Mouse (Mus musculus) kidney, adult 9 months (tissue): ENCODE results near the gene Ube2cbp.

ENCODE experiments used
- DNase-seq: peaks from one replicate; pipeline ENCODE4 v3.0.0; 2022

The Ube2cbp gene

GRCm38 (mm10) chr9:86419366-86419765, 45.4 kb downstream of the Ube2cbp start:
- no peak for DNase-seq

DNA sequence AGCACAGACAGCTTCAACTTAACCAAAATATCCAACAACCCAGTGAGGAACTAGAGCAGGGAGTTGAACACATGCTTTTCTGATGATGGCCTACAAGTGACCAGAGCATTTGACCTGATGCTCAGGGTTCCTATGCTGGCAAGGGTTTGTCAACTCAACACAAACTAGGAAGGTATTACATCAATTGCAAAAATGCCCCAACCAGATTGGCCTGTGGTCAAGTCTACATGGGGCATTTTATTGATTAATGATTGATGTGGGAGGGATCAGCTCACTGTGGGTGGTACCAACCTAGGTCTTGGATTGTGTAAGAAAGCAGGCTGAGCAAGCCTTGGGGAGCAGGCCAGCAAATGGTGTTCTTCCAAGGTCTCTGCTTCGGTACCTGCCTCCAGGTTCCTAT, 46.8 kb downstream of the Ube2cbp start:
- DNase-seq: no peak

GRCm38 (mm10) chr9:86395785-86396184, 69.0 kb downstream of the Ube2cbp start:
- DNase-seq: peak; percentile 23

- DNase-seq: peak; percentile 20
Observed at GRCm38 (mm10) chr9:86395012-86395411, 69.7 kb downstream of the Ube2cbp start.

- no peak for DNase-seq
Observed at GRCm38 (mm10) chr9:86393586-86394272, 71.0 kb downstream of the Ube2cbp start.

GRCm38 (mm10) chr9:86391467-86391866, 73.3 kb downstream of the Ube2cbp start:
- DNase-seq: no peak

DNA sequence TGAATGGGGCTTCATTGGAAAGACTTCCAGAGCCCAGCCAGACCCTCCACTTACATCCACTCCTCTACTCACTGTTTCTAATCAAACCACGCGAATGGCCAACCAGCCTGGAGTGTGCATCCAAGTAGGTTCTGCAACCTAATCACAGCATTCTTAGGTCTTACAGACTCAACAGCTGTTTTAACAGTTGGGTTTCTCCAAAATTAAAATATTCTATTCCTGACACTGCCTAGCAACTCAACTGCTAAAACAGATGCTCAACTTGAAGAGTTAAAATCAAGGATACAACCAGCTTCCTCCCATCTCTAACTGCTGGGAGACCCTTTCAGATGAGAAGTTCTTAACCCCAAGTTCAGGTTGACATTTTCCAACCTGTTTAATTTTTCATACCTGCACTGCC, 74.0 kb downstream of the Ube2cbp start:
- DNase-seq: no peak

GRCm38 (mm10) chr9:86388538-86388937, 76.2 kb downstream of the Ube2cbp start:
- DNase-seq: no peak

DNA sequence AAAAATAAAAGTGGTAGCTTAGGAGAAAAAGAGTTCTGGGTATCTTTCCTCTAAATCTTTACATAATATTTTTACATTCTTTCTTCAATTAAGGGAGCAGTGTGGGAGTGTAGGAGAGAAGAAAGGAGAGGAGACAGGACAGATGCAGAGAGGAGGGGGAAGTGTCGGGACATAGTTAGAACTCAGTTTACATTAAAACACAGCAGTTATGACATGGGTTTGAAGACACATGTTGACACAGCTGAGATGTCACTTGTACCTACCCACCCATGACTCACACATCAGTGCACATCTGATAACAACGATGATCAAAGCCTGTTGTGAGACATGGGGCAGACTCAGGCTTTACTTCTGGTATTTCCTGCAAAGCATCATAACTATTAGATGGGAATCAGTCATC, 87.8 kb downstream of the Ube2cbp start:
- DNase-seq: no peak

- DNase-seq: no peak
Observed at GRCm38 (mm10) chr9:86372783-86373567, 91.8 kb downstream of the Ube2cbp start.

GRCm38 (mm10) chr9:86369208-86369607, 95.5 kb downstream of the Ube2cbp start:
- no peak for DNase-seq

- peak; percentile 68 for DNase-seq
Observed at GRCm38 (mm10) chr9:86360536-86360935, 104.2 kb downstream of the Ube2cbp start.

DNA sequence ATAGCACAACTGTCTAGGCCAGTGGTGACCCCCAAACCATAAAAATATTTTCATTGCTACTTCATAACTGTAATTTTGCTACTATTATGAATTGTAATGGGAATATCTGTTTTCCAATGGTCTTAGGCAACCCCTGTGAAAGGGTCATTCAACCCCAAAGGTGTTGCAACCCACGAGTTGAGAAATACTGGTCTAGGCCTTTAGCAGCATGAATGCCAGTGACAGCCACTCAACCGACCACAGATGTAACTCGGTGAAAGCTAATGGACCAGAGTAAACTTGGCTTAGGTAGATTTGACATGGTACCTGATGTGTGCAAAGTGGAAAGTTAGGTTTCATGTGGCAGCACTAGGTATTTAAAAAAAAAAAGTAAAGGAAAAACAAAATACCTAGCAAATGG, 108.9 kb downstream of the Ube2cbp start:
- DNase-seq: no peak

DNA sequence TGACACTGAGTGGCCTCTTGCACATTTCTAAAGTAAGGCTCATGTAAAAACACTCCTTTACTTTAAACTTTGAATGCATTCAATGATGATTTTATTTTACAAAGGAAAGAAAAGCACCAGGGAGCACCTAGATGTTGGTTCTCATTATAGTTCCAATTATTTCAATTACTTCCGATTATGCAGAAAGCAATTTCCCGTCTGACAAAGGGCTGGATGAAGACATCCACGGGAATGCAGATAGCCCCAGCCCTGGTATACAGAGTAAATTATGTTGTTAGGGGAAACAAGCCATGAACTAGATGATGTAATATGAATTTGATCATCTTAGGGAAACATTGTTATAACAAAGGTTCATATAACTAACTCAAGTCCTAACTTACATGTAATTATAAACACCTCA, 113.3 kb downstream of the Ube2cbp start:
- no peak for DNase-seq

DNA sequence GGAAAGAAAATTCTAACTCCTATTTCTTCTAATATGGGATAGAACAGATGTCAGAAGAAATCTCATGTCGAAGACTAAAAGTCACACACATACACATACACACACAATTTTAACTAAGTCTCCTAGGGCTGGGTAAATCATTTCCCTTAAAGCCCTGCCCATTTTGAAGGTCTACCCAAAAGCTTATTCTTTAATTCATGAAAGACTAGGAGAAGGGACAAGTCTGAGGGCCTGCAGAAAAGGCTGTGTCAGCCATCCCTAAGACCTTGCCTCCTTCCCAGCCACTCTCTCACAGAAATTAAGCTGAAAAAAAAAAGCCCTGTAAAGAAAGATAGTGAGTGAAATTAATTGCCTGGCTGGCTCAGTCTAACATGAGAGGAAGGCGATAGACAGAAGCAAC, 128.0 kb downstream of the Ube2cbp start:
- peak; percentile 73 for DNase-seq

DNA sequence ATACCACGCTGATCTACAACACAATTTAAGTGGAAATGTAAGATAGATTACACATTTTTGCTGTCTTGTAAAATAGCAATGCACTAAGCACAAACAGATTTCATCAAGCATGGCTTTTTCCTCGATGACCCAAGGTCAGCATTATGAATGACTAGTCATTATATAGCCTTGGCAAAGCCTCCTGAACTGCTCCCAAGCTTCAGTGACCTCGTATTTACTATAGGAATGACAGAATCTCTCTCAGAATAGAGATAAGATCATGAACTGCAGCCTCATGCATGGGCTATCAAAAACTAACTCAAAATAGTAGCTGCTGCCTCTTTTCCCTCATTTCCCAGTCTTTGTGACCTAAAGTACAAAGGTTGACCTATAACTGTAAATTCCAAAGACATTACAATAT, 128.4 kb downstream of the Ube2cbp start:
- DNase-seq: no peak

GRCm38 (mm10) chr9:86335588-86335987, 129.2 kb downstream of the Ube2cbp start:
- peak; percentile 71 for DNase-seq

GRCm38 (mm10) chr9:86334357-86334756, 130.4 kb downstream of the Ube2cbp start:
- DNase-seq: no peak

DNA sequence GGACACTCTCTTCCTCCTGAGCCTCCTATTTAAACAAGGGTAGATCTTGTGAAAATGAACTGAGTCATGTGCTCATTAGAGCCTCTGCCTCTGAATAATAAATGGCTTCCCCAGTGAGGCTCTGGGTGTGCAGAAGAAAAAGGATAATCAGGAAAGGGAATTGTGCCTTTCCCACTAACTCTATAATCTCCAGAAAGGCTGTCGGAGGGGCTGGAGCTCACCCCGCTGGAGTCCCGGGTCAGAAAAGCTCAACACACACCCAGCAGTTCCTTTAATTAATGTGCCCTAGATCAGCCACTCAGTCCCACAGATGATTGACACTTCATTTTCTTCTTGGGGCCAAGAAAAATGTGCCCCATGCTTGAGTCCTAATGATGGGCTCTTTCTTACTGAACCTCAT, 134.2 kb downstream of the Ube2cbp start:
- no peak for DNase-seq

GRCm38 (mm10) chr9:86328270-86328669, 136.5 kb downstream of the Ube2cbp start:
- no peak for DNase-seq

DNA sequence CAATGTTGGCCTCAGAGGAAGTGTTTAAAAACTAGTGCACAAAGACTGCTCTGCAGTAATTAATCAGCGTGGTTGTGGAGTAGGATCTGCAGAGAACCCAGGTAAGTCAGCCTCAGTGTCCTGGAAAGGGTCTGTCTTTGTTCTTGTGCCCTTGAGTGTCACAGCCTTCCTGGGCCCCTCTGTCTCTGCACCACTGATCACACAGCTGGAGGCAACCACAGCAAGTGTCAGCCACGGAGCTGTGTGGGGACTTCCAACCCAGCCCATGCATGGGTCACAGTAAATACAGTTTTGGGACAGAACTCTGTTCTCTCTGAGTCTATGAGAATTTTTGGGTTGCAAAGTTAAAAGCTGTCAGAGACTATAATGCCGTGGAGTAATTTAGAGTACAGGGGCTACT, 137.4 kb downstream of the Ube2cbp start:
- no peak for DNase-seq

DNA sequence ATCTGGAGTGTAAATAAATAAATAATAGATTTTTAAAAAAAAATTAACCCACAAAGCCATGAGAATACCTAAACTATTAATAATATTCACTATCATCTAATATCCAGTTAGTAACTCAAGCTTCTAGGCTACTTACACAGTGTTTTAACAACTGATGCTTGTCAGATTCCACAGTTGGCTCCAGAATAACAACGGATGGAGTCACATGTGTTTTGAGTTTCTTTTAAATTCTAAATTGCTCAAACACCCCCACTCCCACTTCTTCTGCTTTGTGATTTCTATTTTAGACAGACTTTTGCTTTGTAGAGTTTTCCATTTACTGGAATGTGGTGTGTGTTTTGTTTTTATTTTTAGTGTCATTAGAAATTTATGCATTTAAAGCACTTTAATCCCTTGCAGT, 140.0 kb downstream of the Ube2cbp start:
- no peak for DNase-seq

DNA sequence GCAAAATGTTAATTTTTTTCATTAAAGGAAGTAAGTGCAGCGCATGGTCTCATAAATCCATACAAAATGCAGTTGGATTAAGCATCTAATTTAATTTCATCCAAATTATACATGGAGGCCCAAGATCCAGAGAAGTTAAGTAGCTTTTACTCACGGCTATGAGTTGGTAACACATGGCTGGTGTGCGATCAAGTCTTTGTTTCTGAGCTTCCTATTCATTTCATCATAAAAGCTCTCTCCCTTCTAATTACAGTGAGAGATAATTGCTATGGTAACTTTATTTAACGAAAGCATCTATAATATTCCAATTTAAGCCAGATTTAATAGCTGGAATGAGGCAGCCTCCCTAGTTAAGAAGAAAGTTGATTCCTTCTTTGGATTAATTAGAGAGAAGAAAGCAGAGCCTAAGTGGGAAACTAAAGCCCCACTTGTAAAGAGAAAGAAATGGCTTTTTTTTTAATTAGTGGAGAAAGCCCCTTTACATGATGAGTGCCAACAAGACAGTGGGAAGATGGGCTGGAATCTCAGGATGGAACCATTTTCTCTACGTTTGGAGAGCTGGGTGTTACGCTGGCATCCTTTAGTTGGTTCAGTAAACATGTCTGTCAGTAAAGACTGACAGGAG, 145.1 kb downstream of the Ube2cbp start:
- no peak for DNase-seq

- no peak for DNase-seq
Observed at GRCm38 (mm10) chr9:86315700-86316099, 149.1 kb downstream of the Ube2cbp start.
